Mouse (Mus musculus): ENCODE measurements around the gene Qprt. TPM values are rescaled to one million over a fixed set of nuclear protein-coding genes. Genes with fewer than 3 reads are reported as not detected.
"Not testable (repeated sequence)": the region's sequence is repeated elsewhere in the genome, so short reads cannot be mapped to it uniquely, and the experiment has no call there.

Qprt gene
- polyA plus RNA-seq, 1 experiment from 2014 or later: 14.5 TPM

- not testable (repeated sequence) for DNase-seq (ENCODE audit: low spot score); H3K27ac ChIP-seq; H3K36me3 ChIP-seq; H3K27me3 ChIP-seq (ENCODE audit: insufficient read depth, poor library complexity, severe bottlenecking); H3K4me3 ChIP-seq; H3K9me3 ChIP-seq
- WGBS: 70% methylated on average over 6 of the region's 6 CpGs
- H3K4me1 ChIP-seq: peaks cover 30% of the 10 kb centered on the region
These were observed 34.6 kb downstream of the Qprt start, which contains the start of gene Zg16 for GRCm38 (mm10) chr7:127087278-127088010. Gene Zg16, minus strand, starts transcription at chr7:127087328.

GRCm38 (mm10) chr7:127085751-127086150 is 36.3 kb downstream of the Qprt start:
- H3K27ac ChIP-seq; DNase-seq (ENCODE audit: low spot score): not testable (repeated sequence)
- WGBS: 34% methylated on average over 6 of the region's 6 CpGs

GRCm38 (mm10) chr7:127084794-127085193 is 37.2 kb downstream of the Qprt start:
- H3K4me3 ChIP-seq: no peak overlapping the region
- peaks cover 18% of the 10 kb centered on the region for H3K4me1 ChIP-seq
- DNase-seq (ENCODE audit: low spot score): no peak
- no peaks in the 10 kb centered on the region for H3K27me3 ChIP-seq (ENCODE audit: insufficient read depth, poor library complexity, severe bottlenecking)
- no peaks in the 10 kb centered on the region for H3K9me3 ChIP-seq
- H3K36me3 ChIP-seq: no peaks in the 10 kb centered on the region
- no peak overlapping the region for H3K27ac ChIP-seq
- WGBS: 74% methylated on average over 2 of the region's 2 CpGs

More at GRCm38 (mm10) chr7:127085751-127086150, 36.3 kb downstream of the Qprt start:
- H3K4me3 ChIP-seq; H3K27me3 ChIP-seq (ENCODE audit: insufficient read depth, poor library complexity, severe bottlenecking); H3K9me3 ChIP-seq; H3K36me3 ChIP-seq: not testable (repeated sequence)
- H3K4me1 ChIP-seq: peaks cover 14% of the 10 kb centered on the region

- Histone ChIP-seq H3K9me3 (no peaks in the 10 kb centered on the region), H3K36me3 (no peaks in the 10 kb centered on the region), H3K4me3 (no peak overlapping the region), H3K27ac (no peak overlapping the region), H3K4me1 (peaks cover 9% of the 10 kb centered on the region), H3K27me3 (ENCODE audit: insufficient read depth, poor library complexity, severe bottlenecking) (no peaks in the 10 kb centered on the region)
- no peak for DNase-seq (ENCODE audit: low spot score)
- 80% methylated on average over 4 of the region's 4 CpGs for WGBS
These were observed 38.3 kb downstream of the Qprt start for GRCm38 (mm10) chr7:127083689-127084088.

GRCm38 (mm10) chr7:127082995-127083394 is 39.0 kb downstream of the Qprt start:
- 47% methylated on average over 2 of the region's 2 CpGs for WGBS
- no peak overlapping the region for H3K4me3 ChIP-seq
- no peaks in the 10 kb centered on the region for H3K9me3 ChIP-seq
- H3K27ac ChIP-seq: no peak overlapping the region
- H3K4me1 ChIP-seq: 0 out of 2 replicates have a peak, but pooled peaks cover 8% of the 10 kb centered on the region
- no peaks in the 10 kb centered on the region for H3K36me3 ChIP-seq
- no peak for DNase-seq (ENCODE audit: low spot score)
- H3K27me3 ChIP-seq (ENCODE audit: insufficient read depth, poor library complexity, severe bottlenecking): no peaks in the 10 kb centered on the region

GRCm38 (mm10) chr7:127082271-127082670 is 39.8 kb downstream of the Qprt start:
- WGBS: 60% methylated on average over 8 of the region's 8 CpGs
- Histone ChIP-seq H3K27ac (no peak overlapping the region), H3K36me3 (no peaks in the 10 kb centered on the region), H3K9me3 (no peaks in the 10 kb centered on the region), H3K4me1 (0 out of 2 replicates have a peak, but pooled peaks cover 8% of the 10 kb centered on the region), H3K4me3 (no peak overlapping the region), H3K27me3 (ENCODE audit: insufficient read depth, poor library complexity, severe bottlenecking) (no peaks in the 10 kb centered on the region)
- no peak for DNase-seq (ENCODE audit: low spot score)

GRCm38 (mm10) chr7:127080045-127080444 is 42.0 kb downstream of the Qprt start:
- H3K27ac ChIP-seq: no peak overlapping the region
- no peak overlapping the region for H3K4me3 ChIP-seq
- no peaks in the 10 kb centered on the region for H3K36me3 ChIP-seq
- no peaks in the 10 kb centered on the region for H3K9me3 ChIP-seq
- 48% methylated on average over 3 of the region's 3 CpGs for WGBS
- DNase-seq (ENCODE audit: low spot score): no peak
- H3K27me3 ChIP-seq (ENCODE audit: insufficient read depth, poor library complexity, severe bottlenecking): no peaks in the 10 kb centered on the region
- 0 out of 2 replicates have a peak, but pooled peaks cover 10% of the 10 kb centered on the region for H3K4me1 ChIP-seq

GRCm38 (mm10) chr7:127077692-127078091 is 44.3 kb downstream of the Qprt start:
- Histone ChIP-seq H3K27me3 (ENCODE audit: insufficient read depth, poor library complexity, severe bottlenecking) (no peaks in the 10 kb centered on the region), H3K9me3 (no peaks in the 10 kb centered on the region), H3K4me3 (no peak overlapping the region), H3K27ac (no peak overlapping the region), H3K36me3 (no peaks in the 10 kb centered on the region), H3K4me1 (0 out of 2 replicates have a peak, but pooled peaks cover 10% of the 10 kb centered on the region)
- no peak for DNase-seq (ENCODE audit: low spot score)
- WGBS: 84% methylated on average over 3 of the region's 3 CpGs

- no peak for DNase-seq (ENCODE audit: low spot score)
- Histone ChIP-seq H3K27me3 (ENCODE audit: insufficient read depth, poor library complexity, severe bottlenecking) (no peaks in the 10 kb centered on the region), H3K36me3 (no peaks in the 10 kb centered on the region), H3K9me3 (no peaks in the 10 kb centered on the region), H3K27ac (no peak overlapping the region), H3K4me1 (peaks cover 15% of the 10 kb centered on the region; the same call in 1 of the 2 replicates), H3K4me3 (no peak overlapping the region)
- 85% methylated on average over 5 of the region's 5 CpGs for WGBS
These were observed 45.8 kb downstream of the Qprt start for GRCm38 (mm10) chr7:127076188-127076587.

GRCm38 (mm10) chr7:127073221-127073620 is 48.8 kb downstream of the Qprt start:
- DNase-seq (ENCODE audit: low spot score): no peak
- 84% methylated on average over 4 of the region's 4 CpGs for WGBS
- H3K4me3 ChIP-seq: no peak overlapping the region

GRCm38 (mm10) chr7:127070871-127071413 is 51.1 kb downstream of the Qprt start:
- Histone ChIP-seq H3K36me3 (no peaks in the 10 kb centered on the region), H3K4me1 (peaks cover 5% of the 10 kb centered on the region; the same call in 1 of the 2 replicates), H3K4me3 (no peak overlapping the region), H3K9me3 (no peaks in the 10 kb centered on the region), H3K27ac (no peak overlapping the region), H3K27me3 (ENCODE audit: insufficient read depth, poor library complexity, severe bottlenecking) (no peaks in the 10 kb centered on the region)
- DNase-seq (ENCODE audit: low spot score): no peak
- WGBS: 64% methylated on average over 4 of the region's 4 CpGs

More at GRCm38 (mm10) chr7:127073221-127073620, 48.8 kb downstream of the Qprt start:
- Histone ChIP-seq H3K36me3 (no peaks in the 10 kb centered on the region), H3K27ac (no peak overlapping the region), H3K27me3 (ENCODE audit: insufficient read depth, poor library complexity, severe bottlenecking) (no peaks in the 10 kb centered on the region), H3K9me3 (no peaks in the 10 kb centered on the region), H3K4me1 (peaks cover 11% of the 10 kb centered on the region; the same call in 1 of the 2 replicates)

- DNase-seq (ENCODE audit: low spot score): no peak
- WGBS: 65% methylated on average over 4 of the region's 4 CpGs
- Histone ChIP-seq H3K4me1 (no peaks in the 10 kb centered on the region), H3K36me3 (no peaks in the 10 kb centered on the region), H3K27ac (no peak overlapping the region), H3K27me3 (ENCODE audit: insufficient read depth, poor library complexity, severe bottlenecking) (no peaks in the 10 kb centered on the region), H3K9me3 (no peaks in the 10 kb centered on the region), H3K4me3 (no peak overlapping the region)
These were observed 55.7 kb downstream of the Qprt start for GRCm38 (mm10) chr7:127066317-127066716.

- Histone ChIP-seq H3K27me3 (ENCODE audit: insufficient read depth, poor library complexity, severe bottlenecking) (no peaks in the 10 kb centered on the region), H3K27ac (no peak overlapping the region), H3K4me3 (no peak overlapping the region), H3K9me3 (no peaks in the 10 kb centered on the region), H3K4me1 (no peaks in the 10 kb centered on the region), H3K36me3 (no peaks in the 10 kb centered on the region)
- 84% methylated on average over 6 of the region's 6 CpGs for WGBS
- no peak for DNase-seq (ENCODE audit: low spot score)
These were observed 56.5 kb downstream of the Qprt start for GRCm38 (mm10) chr7:127065538-127065937.

Measured in heart, embryonic 10.5 days (tissue).